Mouse (Mus musculus): ENCODE measurements around the gene Nenf. TPM values are rescaled to one million over a fixed set of nuclear protein-coding genes. Genes with fewer than 3 reads are reported as not detected.

Gene Nenf
- 83.3 and 88.7 TPM in 2 replicates for polyA plus RNA-seq (2015; fragmentation: Nextera tagmentation; extraction: Ambion mirVana)

DNA sequence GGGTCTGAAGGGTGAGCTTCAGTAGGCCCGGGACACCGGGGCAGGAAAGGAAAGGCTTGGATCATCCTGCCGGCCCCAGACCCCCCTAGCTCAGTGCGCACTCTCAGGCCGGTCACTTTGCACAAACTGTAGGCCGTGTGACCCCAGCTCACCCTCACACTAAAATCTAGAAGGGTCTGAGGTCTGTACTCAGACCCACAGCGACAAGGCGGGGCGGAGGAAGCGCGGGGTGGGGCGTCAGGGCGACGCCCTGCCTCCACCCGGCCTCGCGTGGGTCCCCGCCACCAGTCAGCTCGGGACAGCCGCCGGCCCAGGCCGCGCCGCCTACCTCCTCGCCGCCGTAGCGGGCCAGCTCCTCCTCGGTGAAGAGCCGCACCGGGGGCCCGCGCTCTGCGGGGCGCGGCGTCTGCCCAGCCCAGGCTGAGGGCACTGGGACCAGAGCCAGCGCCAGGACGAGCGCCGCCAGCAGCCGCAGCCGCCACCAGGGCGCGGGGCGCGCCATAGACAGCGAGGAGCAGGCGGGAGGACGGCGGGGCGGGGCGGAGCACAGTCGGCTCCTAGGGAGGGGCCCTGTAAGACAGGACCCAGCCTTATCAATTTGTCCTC is at the start of gene Nenf:
TSS of gene Nenf (minus strand) at position 604 of the 606 bp plus-strand sequence.
- under 1% methylated on average over 54 of the region's 54 CpGs for WGBS
- Histone ChIP-seq H3K4me3 (ENCODE audit: low read length) (peak within 1 kb of the TSS; percentile 77), H3K4me2 (ENCODE audit: low read depth, low read length) (peak within 1 kb of the TSS; percentile 60), H3K4me1 (ENCODE audit: control insufficient read depth, insufficient read depth, low read length) (peaks cover 9% of the 10 kb centered on the region), H3K36me3 (ENCODE audit: control insufficient read depth, insufficient read depth, low read length) (no peaks in the 10 kb centered on the region), H3K27me3 (replicated peaks; ENCODE audit: control insufficient read depth, insufficient read depth, low read length) (no peaks in the 10 kb centered on the region), H3K27ac (ENCODE audit: low read length) (peak within 1 kb of the TSS; percentile 80), H3K9me3 (ENCODE audit: control insufficient read depth, low read length) (no peaks in the 10 kb centered on the region), H3K9ac (ENCODE audit: low read depth, low read length) (peak within 1 kb of the TSS; percentile 91)
- peak; percentile 96 for ATAC-seq

DNA sequence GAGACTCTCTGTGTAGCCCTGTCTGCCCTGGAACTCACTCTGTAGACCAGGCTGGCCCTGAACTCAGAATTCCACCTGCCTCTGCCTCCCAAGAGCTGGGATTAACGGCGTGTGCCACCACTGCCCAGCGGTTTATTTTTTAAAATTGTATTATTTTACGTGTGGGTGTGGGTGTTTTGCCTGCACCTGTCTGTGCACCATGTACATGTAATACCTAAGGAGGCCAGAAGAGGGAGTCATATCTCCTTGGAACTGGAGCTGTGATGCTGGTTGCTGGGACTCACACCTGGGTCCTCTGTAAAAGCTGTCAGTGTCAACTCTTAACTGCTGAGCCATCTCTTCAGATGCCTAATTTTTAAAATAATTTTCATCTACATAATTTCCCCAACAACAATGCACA is 46.5 kb upstream of the Nenf start:
- H3K4me1 ChIP-seq (ENCODE audit: control insufficient read depth, insufficient read depth, low read length) = no peaks in the 10 kb centered on the region
- H3K4me3 ChIP-seq (ENCODE audit: low read length) = no peak overlapping the region
- H3K27me3 ChIP-seq (replicated peaks; ENCODE audit: control insufficient read depth, insufficient read depth, low read length) = no peaks in the 10 kb centered on the region
- peaks cover 3% of the 10 kb centered on the region; the same call in 1 of the 2 replicates for H3K36me3 ChIP-seq (ENCODE audit: control insufficient read depth, insufficient read depth, low read length)
- no peaks in the 10 kb centered on the region for H3K9me3 ChIP-seq (ENCODE audit: control insufficient read depth, low read length)
- H3K27ac ChIP-seq (ENCODE audit: low read length) = no peak overlapping the region
- no peak for ATAC-seq
- H3K9ac ChIP-seq (ENCODE audit: low read depth, low read length) = no peak overlapping the region
- 72% methylated on average over 4 of the region's 4 CpGs for WGBS
- H3K4me2 ChIP-seq (ENCODE audit: low read depth, low read length) = no peak overlapping the region

DNA sequence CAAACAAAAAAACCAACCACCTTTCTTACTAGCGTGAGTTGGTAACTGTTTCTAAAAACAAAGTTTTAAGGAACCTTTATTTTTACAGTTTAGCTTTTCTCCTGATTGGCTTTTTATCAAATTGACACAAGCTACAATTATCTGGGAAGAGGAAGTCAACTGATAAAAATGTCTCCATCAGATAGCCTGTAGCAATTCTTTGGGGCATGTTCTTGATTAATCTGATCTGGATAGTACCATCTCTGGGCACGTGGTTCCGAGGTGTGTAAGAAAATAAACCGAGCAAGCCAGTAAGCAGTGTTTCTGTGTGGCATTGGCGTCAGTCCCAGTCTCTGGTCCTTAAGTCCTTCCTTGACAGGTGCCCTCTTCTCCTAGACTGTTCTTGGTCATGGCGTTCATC is 44.4 kb upstream of the Nenf start:
- peaks cover 6% of the 10 kb centered on the region; the same call in 1 of the 2 replicates for H3K36me3 ChIP-seq (ENCODE audit: control insufficient read depth, insufficient read depth, low read length)
- no peak overlapping the region for H3K4me3 ChIP-seq (ENCODE audit: low read length)
- no peak overlapping the region for H3K27ac ChIP-seq (ENCODE audit: low read length)
- H3K4me1 ChIP-seq (ENCODE audit: control insufficient read depth, insufficient read depth, low read length) = no peaks in the 10 kb centered on the region
- WGBS = 89% methylated on average over 6 of the region's 6 CpGs
- H3K4me2 ChIP-seq (ENCODE audit: low read depth, low read length) = no peak overlapping the region
- no peak overlapping the region for H3K9ac ChIP-seq (ENCODE audit: low read depth, low read length)
- no peak for ATAC-seq
- no peaks in the 10 kb centered on the region for H3K9me3 ChIP-seq (ENCODE audit: control insufficient read depth, low read length)
- no peaks in the 10 kb centered on the region for H3K27me3 ChIP-seq (replicated peaks; ENCODE audit: control insufficient read depth, insufficient read depth, low read length)

DNA sequence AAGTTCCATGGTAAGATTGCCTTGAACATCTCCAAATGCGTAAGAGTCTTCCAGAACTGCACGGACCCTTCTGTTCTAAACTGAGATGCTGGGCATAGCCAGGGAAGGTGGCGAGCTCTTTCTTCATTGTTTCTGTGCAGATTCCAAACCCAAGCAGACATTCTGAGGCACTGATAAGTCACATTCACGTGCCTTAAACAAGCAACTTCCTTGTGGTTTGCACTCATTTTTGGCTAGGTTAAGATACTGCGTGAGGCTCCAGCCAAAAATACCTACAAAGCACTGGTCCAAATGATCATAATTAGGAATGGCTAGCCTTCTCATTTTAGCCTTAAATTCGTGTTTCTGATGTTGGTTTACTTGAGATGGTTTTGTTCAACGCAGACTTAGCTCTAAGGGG is 41.5 kb upstream of the Nenf start:
- Histone ChIP-seq H3K4me1 (ENCODE audit: control insufficient read depth, insufficient read depth, low read length) (no peaks in the 10 kb centered on the region), H3K36me3 (ENCODE audit: control insufficient read depth, insufficient read depth, low read length) (peaks cover 5% of the 10 kb centered on the region), H3K9ac (ENCODE audit: low read depth, low read length) (no peak overlapping the region), H3K27me3 (replicated peaks; ENCODE audit: control insufficient read depth, insufficient read depth, low read length) (no peaks in the 10 kb centered on the region), H3K27ac (ENCODE audit: low read length) (no peak overlapping the region), H3K4me2 (ENCODE audit: low read depth, low read length) (no peak overlapping the region), H3K9me3 (ENCODE audit: control insufficient read depth, low read length) (no peaks in the 10 kb centered on the region), H3K4me3 (ENCODE audit: low read length) (no peak overlapping the region)
- no peak for ATAC-seq
- WGBS = 87% methylated on average over 7 of the region's 7 CpGs

DNA sequence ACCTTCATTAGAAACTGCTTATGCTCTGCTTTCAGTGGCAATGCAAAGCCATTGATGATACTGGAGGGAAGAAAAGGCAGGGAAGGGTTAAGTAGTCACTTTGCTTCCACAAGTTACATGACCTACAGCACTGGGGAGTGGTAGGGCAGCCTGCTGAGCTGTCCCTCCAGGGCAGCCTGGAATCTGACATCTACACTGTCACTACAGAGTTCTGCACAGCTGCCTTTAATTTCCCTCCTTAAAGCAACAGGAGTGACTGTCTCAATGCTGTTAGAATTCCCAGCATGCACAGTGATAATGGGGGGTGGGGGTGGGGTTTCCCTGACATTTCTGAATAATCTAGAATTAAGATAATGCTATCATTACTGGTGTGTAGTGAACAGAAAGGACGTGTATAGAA is 38.9 kb upstream of the Nenf start:
- ATAC-seq = no peak
- WGBS = 80% methylated on average over 1 of the region's 1 CpGs
- H3K4me3 ChIP-seq (ENCODE audit: low read length) = no peak overlapping the region
- no peaks in the 10 kb centered on the region for H3K27me3 ChIP-seq (replicated peaks; ENCODE audit: control insufficient read depth, insufficient read depth, low read length)
- no peak overlapping the region for H3K27ac ChIP-seq (ENCODE audit: low read length)
- H3K9ac ChIP-seq (ENCODE audit: low read depth, low read length) = no peak overlapping the region
- no peak overlapping the region for H3K4me2 ChIP-seq (ENCODE audit: low read depth, low read length)
- no peaks in the 10 kb centered on the region for H3K4me1 ChIP-seq (ENCODE audit: control insufficient read depth, insufficient read depth, low read length)
- H3K36me3 ChIP-seq (ENCODE audit: control insufficient read depth, insufficient read depth, low read length) = peaks cover 5% of the 10 kb centered on the region
- H3K9me3 ChIP-seq (ENCODE audit: control insufficient read depth, low read length) = no peaks in the 10 kb centered on the region

DNA sequence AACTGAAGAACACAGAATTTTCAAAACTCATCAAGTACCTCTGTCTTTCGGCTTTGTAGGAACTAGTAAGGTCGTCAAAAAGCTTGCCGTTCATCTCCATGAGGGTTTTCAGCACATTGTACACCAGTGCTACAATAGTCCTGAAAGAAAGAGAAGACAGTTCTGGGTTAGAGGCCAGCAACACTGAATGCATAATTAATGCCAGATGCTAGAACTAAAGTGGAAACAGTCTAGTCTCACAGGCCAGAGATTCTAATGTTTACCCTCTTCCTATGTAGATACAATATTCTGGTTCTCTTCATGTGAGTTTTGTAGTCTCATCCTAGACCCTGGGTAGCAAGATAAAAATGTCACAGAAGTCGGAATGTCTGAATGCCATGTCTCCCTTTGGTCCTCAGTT is 35.8 kb upstream of the Nenf start:
- no peaks in the 10 kb centered on the region for H3K4me1 ChIP-seq (ENCODE audit: control insufficient read depth, insufficient read depth, low read length)
- WGBS = 92% methylated on average over 4 of the region's 4 CpGs
- H3K9ac ChIP-seq (ENCODE audit: low read depth, low read length) = no peak overlapping the region
- H3K9me3 ChIP-seq (ENCODE audit: control insufficient read depth, low read length) = no peaks in the 10 kb centered on the region
- no peaks in the 10 kb centered on the region for H3K27me3 ChIP-seq (replicated peaks; ENCODE audit: control insufficient read depth, insufficient read depth, low read length)
- ATAC-seq = no peak
- no peak overlapping the region for H3K27ac ChIP-seq (ENCODE audit: low read length)
- H3K4me2 ChIP-seq (ENCODE audit: low read depth, low read length) = no peak overlapping the region
- H3K36me3 ChIP-seq (ENCODE audit: control insufficient read depth, insufficient read depth, low read length) = peaks cover 9% of the 10 kb centered on the region
- H3K4me3 ChIP-seq (ENCODE audit: low read length) = no peak overlapping the region

DNA sequence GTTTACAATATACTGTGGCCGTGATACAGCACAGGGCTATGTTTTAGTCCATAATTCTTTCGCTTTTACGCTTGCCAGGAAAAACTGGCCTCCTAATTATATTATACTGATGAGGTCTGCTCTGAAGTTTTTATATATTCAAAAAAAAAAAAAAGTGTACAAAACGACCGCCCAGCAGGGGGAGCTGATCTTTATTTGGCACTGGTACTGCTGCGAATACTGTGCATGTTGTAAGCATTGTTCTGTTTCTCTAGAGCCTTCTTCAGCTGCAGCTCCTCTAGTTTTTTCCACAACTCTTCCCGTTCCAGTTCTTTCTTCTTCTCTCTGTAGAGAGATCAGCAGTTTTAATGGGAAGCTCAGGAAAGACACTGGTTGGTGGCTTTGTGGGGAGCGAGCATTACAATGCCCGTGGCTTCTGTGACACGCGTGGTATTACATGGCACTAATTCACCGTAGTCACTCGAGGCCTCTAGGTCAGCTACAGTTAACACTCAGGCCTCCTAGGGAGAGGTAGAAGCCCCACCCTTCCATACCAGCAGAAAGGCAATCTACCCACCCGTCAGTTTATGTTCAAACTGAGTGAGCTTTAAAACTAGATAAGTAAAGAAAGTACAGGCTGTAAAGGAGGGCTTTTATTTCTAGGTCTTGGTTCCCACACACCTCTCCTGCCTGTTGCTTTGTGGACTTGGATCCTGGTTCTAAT is 34.9 kb upstream of the Nenf start:
- WGBS = 56% methylated on average over 14 of the region's 14 CpGs
- no peaks in the 10 kb centered on the region for H3K9me3 ChIP-seq (ENCODE audit: control insufficient read depth, low read length)
- no peak overlapping the region for H3K4me2 ChIP-seq (ENCODE audit: low read depth, low read length)
- peaks cover 6% of the 10 kb centered on the region for H3K36me3 ChIP-seq (ENCODE audit: control insufficient read depth, insufficient read depth, low read length)
- peak; percentile 77 for ATAC-seq
- no peak overlapping the region for H3K9ac ChIP-seq (ENCODE audit: low read depth, low read length)
- H3K4me1 ChIP-seq (ENCODE audit: control insufficient read depth, insufficient read depth, low read length) = no peaks in the 10 kb centered on the region
- no peak overlapping the region for H3K4me3 ChIP-seq (ENCODE audit: low read length)
- H3K27me3 ChIP-seq (replicated peaks; ENCODE audit: control insufficient read depth, insufficient read depth, low read length) = no peaks in the 10 kb centered on the region
- H3K27ac ChIP-seq (ENCODE audit: low read length) = 0 out of 2 replicates have a peak overlapping the region, but pooled peaks have one; percentile 45

DNA sequence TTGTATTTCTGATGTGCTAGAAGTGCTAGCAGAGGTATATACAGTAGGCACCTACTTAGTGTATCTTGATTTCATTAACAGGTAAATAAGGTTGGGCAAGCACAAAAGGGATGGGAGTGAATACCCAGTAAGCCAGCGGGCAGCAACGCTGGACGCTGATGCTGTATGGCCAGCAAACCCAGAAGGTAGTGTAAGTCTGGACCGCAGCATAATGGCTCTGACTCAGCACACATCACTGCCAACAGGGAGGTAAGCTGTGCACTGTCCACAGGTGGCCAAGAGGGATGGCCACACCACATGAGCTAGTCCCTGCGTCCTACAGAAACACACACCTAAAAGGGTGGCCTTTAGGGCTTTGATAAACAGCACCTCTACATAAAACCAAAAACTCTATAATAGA is 32.4 kb upstream of the Nenf start:
- Histone ChIP-seq H3K27ac (ENCODE audit: low read length) (no peak overlapping the region), H3K36me3 (ENCODE audit: control insufficient read depth, insufficient read depth, low read length) (peaks cover 4% of the 10 kb centered on the region; the same call in 1 of the 2 replicates), H3K4me1 (ENCODE audit: control insufficient read depth, insufficient read depth, low read length) (no peaks in the 10 kb centered on the region), H3K4me3 (ENCODE audit: low read length) (no peak overlapping the region), H3K9me3 (ENCODE audit: control insufficient read depth, low read length) (no peaks in the 10 kb centered on the region), H3K9ac (ENCODE audit: low read depth, low read length) (no peak overlapping the region), H3K4me2 (ENCODE audit: low read depth, low read length) (no peak overlapping the region), H3K27me3 (replicated peaks; ENCODE audit: control insufficient read depth, insufficient read depth, low read length) (no peaks in the 10 kb centered on the region)
- ATAC-seq = no peak
- 94% methylated on average over 5 of the region's 5 CpGs for WGBS

DNA sequence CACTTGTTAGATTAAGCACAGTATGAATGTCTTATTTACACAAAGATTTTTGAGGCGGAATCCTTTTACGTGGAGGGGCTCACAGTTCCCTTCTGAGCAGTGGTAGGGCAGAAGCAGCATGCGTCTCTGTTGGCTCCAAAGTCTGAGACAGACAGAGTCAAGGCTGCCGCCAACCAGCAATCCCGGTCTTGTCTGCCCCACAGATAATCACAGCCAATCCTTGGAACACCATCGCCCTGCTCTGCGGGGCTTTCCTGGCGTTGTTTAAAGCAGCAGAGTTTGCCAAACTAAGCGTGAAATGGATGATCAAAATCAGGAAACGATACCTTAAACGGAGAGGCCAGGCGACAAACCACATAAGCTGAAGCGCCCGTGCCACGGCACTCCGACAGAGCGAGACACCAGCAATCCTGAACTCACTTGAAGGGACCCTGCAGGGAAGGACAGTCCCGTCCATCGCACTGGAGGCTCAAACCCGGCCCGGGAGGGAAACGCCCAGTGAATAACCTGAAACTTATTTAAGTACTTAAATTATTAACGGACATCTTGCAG is 31.6 kb upstream of the Nenf start:
- Histone ChIP-seq H3K27ac (ENCODE audit: low read length) (peak overlapping the region; percentile 24; the same call in 1 of the 2 replicates), H3K27me3 (replicated peaks; ENCODE audit: control insufficient read depth, insufficient read depth, low read length) (no peaks in the 10 kb centered on the region), H3K9me3 (ENCODE audit: control insufficient read depth, low read length) (no peaks in the 10 kb centered on the region), H3K4me2 (ENCODE audit: low read depth, low read length) (no peak overlapping the region), H3K4me3 (ENCODE audit: low read length) (no peak overlapping the region), H3K36me3 (ENCODE audit: control insufficient read depth, insufficient read depth, low read length) (peaks cover 8% of the 10 kb centered on the region; the same call in 1 of the 2 replicates), H3K4me1 (ENCODE audit: control insufficient read depth, insufficient read depth, low read length) (no peaks in the 10 kb centered on the region), H3K9ac (ENCODE audit: low read depth, low read length) (no peak overlapping the region)
- no peak for ATAC-seq
- 78% methylated on average over 23 of the region's 23 CpGs for WGBS

Measured in intestine, embryonic 16.5 days (tissue).